Mouse (Mus musculus): ENCODE measurements around the gene Xab2. TPM values are rescaled to one million over a fixed set of nuclear protein-coding genes. Genes with fewer than 3 reads are reported as not detected.

The Xab2 gene
- total and polyA plus RNA-seq, 2 experiments = 14.9 to 26.8 TPM

DNA sequence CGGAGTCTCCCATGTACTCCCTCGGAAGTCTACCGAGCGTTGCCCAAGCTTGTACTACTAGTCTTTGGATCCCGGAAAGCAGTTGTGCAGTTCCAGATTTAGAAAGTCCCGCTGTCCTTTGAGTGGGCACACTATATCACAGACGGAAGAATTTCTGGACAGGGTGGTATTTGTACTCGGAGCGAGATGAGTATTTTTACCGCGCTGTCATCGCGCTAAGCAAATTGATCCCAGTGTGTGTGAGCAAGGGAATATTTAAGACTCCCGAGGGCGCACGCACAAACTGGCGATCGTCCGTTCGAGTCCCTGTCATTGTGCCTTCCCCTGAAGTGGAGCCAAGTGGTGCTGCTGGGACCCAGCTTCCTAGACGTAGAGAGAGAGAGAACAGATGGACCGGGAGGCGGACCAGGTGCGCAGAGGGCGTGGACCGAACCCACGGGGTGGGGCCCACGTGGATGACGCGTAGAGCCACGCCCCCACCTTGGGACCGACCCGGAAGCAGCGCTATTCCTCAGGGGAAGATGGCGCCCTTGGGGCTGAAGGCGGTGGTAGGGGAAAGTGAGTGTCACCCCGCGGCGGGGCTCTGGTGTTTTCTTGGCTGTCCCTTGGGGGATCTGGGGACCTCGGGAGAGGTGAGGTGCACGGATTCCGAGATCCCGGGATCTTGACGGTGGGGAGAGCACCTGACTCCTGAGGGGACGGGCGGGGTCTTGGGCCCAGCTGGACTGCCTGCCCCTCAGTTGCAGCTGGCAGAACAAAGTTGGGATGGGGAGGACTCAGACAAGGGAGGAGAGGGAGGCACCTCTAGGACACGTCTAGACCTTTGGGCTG, 9.7 kb upstream of the Xab2 start, which contains the start of gene Stxbp2:
Gene Stxbp2, plus strand, starts transcription at position 309 of the 831 bp plus-strand sequence.
- Histone ChIP-seq H3K79me2 (ENCODE audit: control insufficient read depth, insufficient read depth, low read length) (no peaks in the 10 kb centered on the region; the same call in 1 of the 2 replicates), H3K27me3 (ENCODE audit: control insufficient read depth, insufficient read depth, low read length) (no peaks in the 10 kb centered on the region), H3K9ac (ENCODE audit: low read depth, low read length) (peak within 1 kb of the TSS; percentile 66), H3K4me1 (ENCODE audit: control insufficient read depth, insufficient read depth, low read length) (peaks cover 4% of the 10 kb centered on the region), H3K36me3 (ENCODE audit: control insufficient read depth, insufficient read depth, low read length) (peaks cover 3% of the 10 kb centered on the region), H3K4me3 (ENCODE audit: insufficient read depth, low read depth, low read length) (peak within 1 kb of the TSS; percentile 73), H3K27ac (replicated peaks; ENCODE audit: insufficient read depth, low read depth, low read length) (no peak within 1 kb of the TSS)
- peak; percentile 64 for DNase-seq (ENCODE audit: extremely low read depth, low read depth, low spot score)
- TF ChIP-seq CTCF (IDR thresholded peaks at IDR 0.05; ENCODE audit: low read depth, low read length) = no peak
- TF ChIP-seq POLR2A (IDR thresholded peaks at IDR 0.05; ENCODE audit: extremely low read depth, insufficient read depth, low read length) = 0 out of 2 replicates have a peak, but pooled peaks have one; percentile 24
- 4% methylated on average over 47 of the region's 47 CpGs for WGBS

DNA sequence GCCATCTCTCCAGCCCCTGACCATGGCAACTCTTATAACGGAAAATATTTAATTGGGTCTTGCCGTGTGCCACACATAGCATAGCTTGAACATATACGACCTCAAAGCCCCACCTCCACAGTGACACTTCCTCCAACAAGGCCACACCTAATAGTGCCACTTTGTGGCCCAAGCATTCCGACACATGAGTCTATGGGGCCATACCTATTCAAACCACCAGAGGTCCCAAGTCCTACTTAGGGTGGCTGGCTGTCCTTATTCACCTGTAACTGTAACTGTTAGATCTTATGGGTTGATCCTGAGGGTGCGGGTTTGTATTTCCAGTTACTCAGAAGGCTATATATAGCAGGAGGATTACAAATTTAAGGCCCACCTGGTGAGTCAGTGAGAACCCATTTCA, 6.9 kb upstream of the Xab2 start:
- H3K27ac ChIP-seq (replicated peaks; ENCODE audit: insufficient read depth, low read depth, low read length) = no peak overlapping the region
- no peak for TF ChIP-seq POLR2A (IDR thresholded peaks at IDR 0.05; ENCODE audit: extremely low read depth, insufficient read depth, low read length)
- TF ChIP-seq CTCF (IDR thresholded peaks at IDR 0.05; ENCODE audit: low read depth, low read length) = peak; percentile 27; the same call in 1 of the 2 replicates
- 30% methylated on average over 5 of the region's 5 CpGs for WGBS
- H3K9ac ChIP-seq (ENCODE audit: low read depth, low read length) = no peak overlapping the region
- H3K4me1 ChIP-seq (ENCODE audit: control insufficient read depth, insufficient read depth, low read length) = peaks cover 4% of the 10 kb centered on the region
- H3K4me3 ChIP-seq (ENCODE audit: insufficient read depth, low read depth, low read length) = no peak overlapping the region
- no peaks in the 10 kb centered on the region for H3K36me3 ChIP-seq (ENCODE audit: control insufficient read depth, insufficient read depth, low read length)
- no peaks in the 10 kb centered on the region; the same call in 1 of the 2 replicates for H3K79me2 ChIP-seq (ENCODE audit: control insufficient read depth, insufficient read depth, low read length)
- peak; percentile 47 for DNase-seq (ENCODE audit: extremely low read depth, low read depth, low spot score)
- H3K27me3 ChIP-seq (ENCODE audit: control insufficient read depth, insufficient read depth, low read length) = no peaks in the 10 kb centered on the region

DNA sequence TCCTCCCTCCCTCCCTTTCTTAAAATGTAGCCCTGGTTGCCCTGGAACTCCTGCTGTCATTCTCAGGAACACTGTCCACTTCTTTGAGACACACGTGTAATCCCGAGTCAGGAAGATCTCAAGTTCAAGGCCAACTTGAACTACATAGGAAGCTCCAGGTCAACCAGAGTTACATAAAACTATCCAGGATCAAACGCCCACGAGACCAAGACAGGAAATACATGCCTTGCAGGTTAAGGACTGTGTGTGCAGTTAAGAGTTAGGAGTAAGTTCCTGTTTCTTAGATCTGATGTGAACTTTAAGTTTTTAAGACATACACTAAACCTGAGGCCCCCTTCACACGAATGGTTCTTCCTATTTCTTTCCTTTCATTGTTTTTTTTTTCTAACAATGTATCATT, 5.9 kb upstream of the Xab2 start:
- H3K27me3 ChIP-seq (ENCODE audit: control insufficient read depth, insufficient read depth, low read length) = no peaks in the 10 kb centered on the region
- H3K27ac ChIP-seq (replicated peaks; ENCODE audit: insufficient read depth, low read depth, low read length) = no peak overlapping the region
- H3K79me2 ChIP-seq (ENCODE audit: control insufficient read depth, insufficient read depth, low read length) = no peaks in the 10 kb centered on the region
- DNase-seq (ENCODE audit: extremely low read depth, low read depth, low spot score) = no peak
- no peak overlapping the region for H3K9ac ChIP-seq (ENCODE audit: low read depth, low read length)
- 47% methylated on average over 5 of the region's 5 CpGs for WGBS
- TF ChIP-seq POLR2A (IDR thresholded peaks at IDR 0.05; ENCODE audit: extremely low read depth, insufficient read depth, low read length) = no peak
- H3K4me1 ChIP-seq (ENCODE audit: control insufficient read depth, insufficient read depth, low read length) = peaks cover 4% of the 10 kb centered on the region
- no peak overlapping the region for H3K4me3 ChIP-seq (ENCODE audit: insufficient read depth, low read depth, low read length)
- H3K36me3 ChIP-seq (ENCODE audit: control insufficient read depth, insufficient read depth, low read length) = no peaks in the 10 kb centered on the region

DNA sequence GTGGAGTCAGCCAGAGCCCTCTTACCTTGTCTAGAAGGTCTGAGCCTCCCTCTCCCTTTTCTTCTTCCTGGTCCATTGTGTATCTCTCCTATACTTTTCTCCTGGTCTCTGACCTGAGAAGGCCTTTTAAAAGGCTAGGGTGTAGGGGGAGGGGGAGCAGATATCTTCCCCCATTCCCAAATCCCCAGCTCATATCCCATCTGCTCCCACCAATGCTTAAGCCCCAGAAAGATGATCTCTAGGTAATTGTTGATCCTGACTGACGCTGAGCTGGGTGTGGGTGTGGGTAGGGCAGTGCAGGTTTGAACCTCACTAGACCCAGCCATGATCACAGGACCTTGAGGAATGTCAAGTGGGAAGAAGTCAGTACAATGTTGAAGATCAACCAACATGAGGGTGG, 4.3 kb upstream of the Xab2 start, which contains the start of gene Pcp2:
Gene Pcp2, minus strand, starts transcription at position 101 of the 400 bp plus-strand sequence.
- Histone ChIP-seq H3K4me3 (ENCODE audit: insufficient read depth, low read depth, low read length) (no peak within 1 kb of the TSS), H3K27me3 (ENCODE audit: control insufficient read depth, insufficient read depth, low read length) (no peaks in the 10 kb centered on the region), H3K79me2 (ENCODE audit: control insufficient read depth, insufficient read depth, low read length) (peaks cover 4% of the 10 kb centered on the region; the same call in 1 of the 2 replicates), H3K36me3 (ENCODE audit: control insufficient read depth, insufficient read depth, low read length) (no peaks in the 10 kb centered on the region), H3K9ac (ENCODE audit: low read depth, low read length) (no peak within 1 kb of the TSS), H3K4me1 (ENCODE audit: control insufficient read depth, insufficient read depth, low read length) (peaks cover under 1% of the 10 kb centered on the region), H3K27ac (replicated peaks; ENCODE audit: insufficient read depth, low read depth, low read length) (no peak within 1 kb of the TSS)
- 82% methylated on average over 1 of the region's 1 CpGs for WGBS
- DNase-seq (ENCODE audit: extremely low read depth, low read depth, low spot score) = no peak
- TF ChIP-seq CTCF (IDR thresholded peaks at IDR 0.05; ENCODE audit: low read depth, low read length) = no peak
- TF ChIP-seq POLR2A (IDR thresholded peaks at IDR 0.05; ENCODE audit: extremely low read depth, insufficient read depth, low read length) = no peak

DNA sequence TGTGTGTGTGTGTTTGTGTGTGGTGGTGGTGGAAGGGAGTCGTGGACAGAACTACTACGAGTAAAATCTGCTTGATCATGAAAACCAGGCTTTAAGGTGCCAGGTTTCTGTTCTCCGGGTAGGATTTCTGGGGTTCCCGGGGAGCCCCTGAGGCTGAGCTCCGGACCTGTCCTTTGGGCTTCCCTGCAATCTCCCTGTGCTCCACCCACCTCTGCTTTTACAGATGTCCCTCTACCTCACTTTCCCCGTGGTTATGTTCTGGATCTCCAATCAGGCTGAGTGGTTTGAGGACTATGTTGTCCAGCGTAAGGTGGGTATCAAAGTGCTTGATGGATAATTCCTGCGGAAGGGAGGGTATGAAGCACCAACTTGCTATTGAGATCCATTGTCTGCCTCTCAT, 1.0 kb upstream of the Xab2 start:
- Histone ChIP-seq H3K79me2 (ENCODE audit: control insufficient read depth, insufficient read depth, low read length) (peaks cover 4% of the 10 kb centered on the region; the same call in 1 of the 2 replicates), H3K9ac (ENCODE audit: low read depth, low read length) (no peak overlapping the region), H3K27ac (replicated peaks; ENCODE audit: insufficient read depth, low read depth, low read length) (no peak overlapping the region), H3K4me3 (ENCODE audit: insufficient read depth, low read depth, low read length) (no peak overlapping the region), H3K36me3 (ENCODE audit: control insufficient read depth, insufficient read depth, low read length) (peaks cover 3% of the 10 kb centered on the region; the same call in 1 of the 2 replicates), H3K27me3 (ENCODE audit: control insufficient read depth, insufficient read depth, low read length) (no peaks in the 10 kb centered on the region), H3K4me1 (ENCODE audit: control insufficient read depth, insufficient read depth, low read length) (no peaks in the 10 kb centered on the region; the same call in 1 of the 2 replicates)
- TF ChIP-seq POLR2A (IDR thresholded peaks at IDR 0.05; ENCODE audit: extremely low read depth, insufficient read depth, low read length) (no peak), CTCF (IDR thresholded peaks at IDR 0.05; ENCODE audit: low read depth, low read length) (no peak)
- DNase-seq (ENCODE audit: extremely low read depth, low read depth, low spot score) = no peak
- 58% methylated on average over 8 of the region's 8 CpGs for WGBS

DNA sequence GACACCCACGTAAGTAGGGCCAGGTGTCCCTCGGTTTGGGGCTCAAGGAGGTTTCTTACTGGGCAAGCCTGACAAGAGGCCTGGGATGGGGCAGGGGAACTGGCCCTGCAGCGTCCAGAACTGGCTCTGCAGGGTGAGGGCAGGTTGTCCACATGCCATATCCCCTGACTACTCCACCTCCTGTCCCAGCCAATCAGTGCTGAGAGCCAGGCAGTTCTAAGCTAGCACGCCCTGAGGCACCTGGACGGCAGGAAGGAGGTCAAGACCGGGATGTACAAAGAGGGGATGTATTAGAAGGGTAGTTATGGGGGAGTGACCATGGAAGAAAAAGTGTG, 11.3 kb downstream of the Xab2 start:
- Histone ChIP-seq H3K27me3 (ENCODE audit: control insufficient read depth, insufficient read depth, low read length) (no peaks in the 10 kb centered on the region), H3K27ac (replicated peaks; ENCODE audit: insufficient read depth, low read depth, low read length) (peak overlapping the region; percentile 49), H3K4me3 (ENCODE audit: insufficient read depth, low read depth, low read length) (no peak overlapping the region), H3K79me2 (ENCODE audit: control insufficient read depth, insufficient read depth, low read length) (no peaks in the 10 kb centered on the region), H3K36me3 (ENCODE audit: control insufficient read depth, insufficient read depth, low read length) (peaks cover 8% of the 10 kb centered on the region; the same call in 1 of the 2 replicates), H3K4me1 (ENCODE audit: control insufficient read depth, insufficient read depth, low read length) (peaks cover 9% of the 10 kb centered on the region), H3K9ac (ENCODE audit: low read depth, low read length) (no peak overlapping the region)
- TF ChIP-seq CTCF (IDR thresholded peaks at IDR 0.05; ENCODE audit: low read depth, low read length) (no peak), POLR2A (IDR thresholded peaks at IDR 0.05; ENCODE audit: extremely low read depth, insufficient read depth, low read length) (no peak)
- WGBS = 57% methylated on average over 6 of the region's 6 CpGs
- DNase-seq (ENCODE audit: extremely low read depth, low read depth, low spot score) = peak; percentile 67
